Mouse (Mus musculus): ENCODE data around the gene Per3.

The Per3 gene

GRCm38 (mm10) chr4:151044037-151044943, at the start of gene Per3:
Per3 (minus strand) TSS chr4:151044665.
- peak; percentile 91 for DNase-seq

- DNase-seq: no peak
These were observed 44.8 kb upstream of the Per3 start, which contains the start of gene Gm13090 for GRCm38 (mm10) chr4:151089270-151089669. Gm13090 (plus strand) TSS chr4:151089570.

GRCm38 (mm10) chr4:151088819-151089218, 44.4 kb upstream of the Per3 start:
- DNase-seq: no peak

- DNase-seq: no peak
These were observed 42.9 kb upstream of the Per3 start for GRCm38 (mm10) chr4:151087358-151087757.

- DNase-seq: no peak
These were observed 38.6 kb upstream of the Per3 start for GRCm38 (mm10) chr4:151083027-151083426.

- no peak for DNase-seq
These were observed 37.5 kb upstream of the Per3 start for GRCm38 (mm10) chr4:151081977-151082376.

- no peak for DNase-seq
These were observed 36.9 kb upstream of the Per3 start for GRCm38 (mm10) chr4:151081355-151081754.

- DNase-seq: no peak
These were observed 30.4 kb upstream of the Per3 start for GRCm38 (mm10) chr4:151074817-151075216.

GRCm38 (mm10) chr4:151073108-151073744, 28.8 kb upstream of the Per3 start:
- peak; percentile 54 for DNase-seq

GRCm38 (mm10) chr4:151070962-151071361, 26.5 kb upstream of the Per3 start:
- DNase-seq: no peak

- DNase-seq: no peak
These were observed 24.3 kb upstream of the Per3 start for GRCm38 (mm10) chr4:151068751-151069150.

GRCm38 (mm10) chr4:151059566-151059965, 15.1 kb upstream of the Per3 start:
- no peak for DNase-seq

- no peak for DNase-seq
These were observed 14.2 kb upstream of the Per3 start for GRCm38 (mm10) chr4:151058634-151059033.

GRCm38 (mm10) chr4:151057347-151058321, 13.2 kb upstream of the Per3 start, which contains the start of gene Vamp3:
Vamp3 (minus strand) TSS chr4:151057963.
- peak; percentile 98 for DNase-seq

- no peak for DNase-seq
These were observed 6.7 kb upstream of the Per3 start for GRCm38 (mm10) chr4:151051162-151051561.

- DNase-seq: no peak
These were observed 2.1 kb upstream of the Per3 start for GRCm38 (mm10) chr4:151046524-151046923.

- DNase-seq: no peak
These were observed 592 bp upstream of the Per3 start for GRCm38 (mm10) chr4:151044944-151045570.

GRCm38 (mm10) chr4:151043281-151043680, 1.2 kb downstream of the Per3 start:
- no peak for DNase-seq

- no peak for DNase-seq
These were observed 3.0 kb downstream of the Per3 start for GRCm38 (mm10) chr4:151041506-151041905.

GRCm38 (mm10) chr4:151037800-151038199, 6.7 kb downstream of the Per3 start:
- no peak for DNase-seq

- DNase-seq: no peak
These were observed 7.9 kb downstream of the Per3 start for GRCm38 (mm10) chr4:151036521-151036920.

GRCm38 (mm10) chr4:151027001-151027400, 17.5 kb downstream of the Per3 start:
- peak; percentile 11 for DNase-seq
